Mouse (Mus musculus) G1E (cell line): ENCODE data around the gene Acad12. TPM values are rescaled to one million over a fixed set of nuclear protein-coding genes. Genes with fewer than 3 reads are reported as not detected.

Experiments
- ATAC-seq: 2 replicates; pipeline ENCODE4 v1.8.0; 2016; ENCODE audit warnings: mild to moderate bottlenecking; ENCODE audit not compliant: insufficient number of reproducible peaks, poor library complexity, low FRiP score, severe bottlenecking; ENCODE audit errors: extremely low read depth
- DNase-seq: peaks from one replicate; pipeline ENCODE4 v3.0.0; 2012; ENCODE audit warnings: low spot score
- H3K27me3 ChIP-seq: 2 replicates; pipeline ENCODE4 v1.6.1; 2012; ENCODE audit warnings: mild to moderate bottlenecking, low read length, inconsistent platforms; ENCODE audit not compliant: insufficient read depth
- H3K36me3 ChIP-seq: replicated peaks from 2 replicates; pipeline ENCODE3; 2012; ENCODE audit warnings: mild to moderate bottlenecking, inconsistent platforms
- H3K4me1 ChIP-seq: 2 replicates; pipeline ENCODE4 v1.6.1; 2012; ENCODE audit warnings: low read depth, low read length, inconsistent platforms, mixed read lengths; ENCODE audit not compliant: insufficient read depth
- H3K4me3 ChIP-seq: 2 replicates; pipeline ENCODE4 v1.5.1; 2012; ENCODE audit warnings: low read depth, mild to moderate bottlenecking, inconsistent platforms, low read length, moderate library complexity, mixed read lengths
- H3K9me3 ChIP-seq: replicated peaks from 2 replicates; pipeline ENCODE4 v1.6.1; 2012; ENCODE audit warnings: inconsistent platforms
- CTCF ChIP-seq: IDR thresholded peaks from 2 replicates; pipeline ENCODE4 v1.5.1; 2012; ENCODE audit warnings: low read depth, low read length, inconsistent platforms, mixed read lengths
- GATA1 ChIP-seq: IDR thresholded peaks from 2 replicates; pipeline ENCODE4 v1.6.1; 2012; ENCODE audit warnings: borderline replicate concordance, low read length, inconsistent platforms, mixed read lengths
- GATA2 ChIP-seq: IDR thresholded peaks from 2 replicates; pipeline ENCODE4 v1.6.1; 2012; ENCODE audit warnings: low read depth, low read length, inconsistent platforms, borderline replicate concordance
- POLR2AphosphoS5 ChIP-seq: IDR thresholded peaks from 2 replicates; pipeline ENCODE4 v1.6.1; 2012; ENCODE audit warnings: low read depth, low read length, inconsistent platforms; ENCODE audit not compliant: insufficient replicate concordance
- TAL1 ChIP-seq: conservative IDR thresholded peaks from 2 replicates; pipeline ENCODE4 v1.6.1; 2012; ENCODE audit warnings: low read depth, low read length, inconsistent platforms, mixed read lengths
- polyA plus RNA-seq: library from polyadenylated mRNA; stranded (reverse); fragments of >175 nt; gene quantifications from 2 replicates; pipeline ENCODE4 v1.2.3, GENCODE M21; 2012
- total RNA-seq, 2 experiments: library from RNA; stranded (forward) in 1 of 2; stranded (reverse) in 1 of 2; fragments of 200-1000 nt in 1 of 2; fragments of >200 nt in 1 of 2; fragmentation: Nextera tagmentation in 1 of 2; gene quantifications; 2 replicates each; pipeline ENCODE4 v1.2.3; 2014 to 2017

Gene Acad12
- total and polyA plus RNA-seq, 3 experiments: 1.2 to 4.9 (median 4.3) TPM

DNA sequence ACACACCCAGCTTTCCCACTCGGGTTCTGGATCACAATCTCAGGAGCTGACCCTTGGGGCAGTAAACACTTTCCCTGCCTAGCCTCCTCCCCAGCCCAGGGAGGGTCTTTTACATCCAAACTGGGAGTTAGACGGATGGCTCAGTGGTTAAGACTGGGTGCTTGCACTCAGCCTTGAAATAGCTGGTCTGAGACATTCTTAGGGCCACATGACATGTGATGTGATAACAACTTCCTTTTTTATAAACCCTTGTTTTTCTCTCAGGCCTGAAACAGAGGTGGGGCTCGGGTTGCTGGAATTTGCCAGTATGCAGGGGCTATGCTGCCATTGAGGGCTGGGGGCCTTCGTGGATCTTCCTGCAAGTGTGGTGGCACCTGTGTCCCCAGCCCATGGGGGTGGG lies 21.4 kb downstream of the Acad12 start:
- no peaks in the 10 kb centered on the region for H3K9me3 ChIP-seq
- peaks cover 44% of the 10 kb centered on the region for H3K27me3 ChIP-seq
- ATAC-seq: no peak
- TF ChIP-seq CTCF (no peak), GATA2 (no peak), GATA1 (no peak), TAL1 (no peak), POLR2AphosphoS5 (no peak)
- DNase-seq: no peak
- H3K36me3 ChIP-seq: no peaks in the 10 kb centered on the region
- H3K4me3 ChIP-seq: no peak overlapping the region
- peaks cover 47% of the 10 kb centered on the region for H3K4me1 ChIP-seq

DNA sequence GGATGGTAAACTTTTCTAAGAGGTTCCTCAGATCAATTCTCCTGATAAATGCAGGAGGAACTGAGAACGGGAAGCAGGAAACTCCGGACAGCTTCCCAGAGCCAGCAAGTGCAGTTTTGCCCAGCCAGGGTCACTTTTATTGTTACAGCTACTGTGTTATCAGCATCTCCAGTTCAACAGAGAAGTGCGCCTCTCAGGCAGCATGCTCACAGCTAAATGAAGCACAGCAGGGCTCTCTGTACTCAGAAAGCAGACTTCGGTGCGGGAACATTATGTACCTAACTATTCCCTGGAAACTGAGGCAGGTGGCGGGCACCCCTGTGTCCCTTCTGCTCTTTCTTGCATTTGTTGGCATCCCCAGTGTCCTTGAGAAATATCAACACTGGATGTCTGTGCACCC lies 22.5 kb downstream of the Acad12 start:
- Histone ChIP-seq H3K4me1 (peaks cover 50% of the 10 kb centered on the region), H3K27me3 (peaks cover 52% of the 10 kb centered on the region), H3K4me3 (no peak overlapping the region), H3K9me3 (no peaks in the 10 kb centered on the region), H3K36me3 (no peaks in the 10 kb centered on the region)
- no peak for TF ChIP-seq TAL1
- TF ChIP-seq GATA1: no peak
- no peak for TF ChIP-seq GATA2
- no peak for TF ChIP-seq POLR2AphosphoS5
- no peak for TF ChIP-seq CTCF
- no peak for ATAC-seq
- DNase-seq: no peak

DNA sequence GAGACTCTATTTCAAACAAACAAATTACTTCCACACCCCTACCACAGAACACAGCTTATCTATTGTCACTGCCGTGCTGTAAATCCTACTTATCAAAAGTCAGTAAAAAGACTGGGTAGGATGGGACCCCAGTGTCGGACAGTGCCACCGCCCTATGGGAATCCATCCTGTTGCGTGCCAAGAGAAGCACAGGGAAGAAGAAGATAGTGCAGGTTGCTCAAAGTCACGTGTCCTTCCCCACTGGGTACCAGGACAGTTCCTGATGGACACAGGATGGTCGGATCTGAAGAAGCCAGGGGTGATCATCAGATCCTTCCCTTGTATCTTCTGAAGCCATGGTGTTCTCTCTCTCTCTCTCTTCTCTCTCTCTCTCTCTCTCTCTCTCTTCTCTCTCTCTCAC lies 23.0 kb downstream of the Acad12 start:
- no peaks in the 10 kb centered on the region for H3K36me3 ChIP-seq
- H3K4me3 ChIP-seq: no peak overlapping the region
- H3K27me3 ChIP-seq: peaks cover 56% of the 10 kb centered on the region
- no peak for DNase-seq
- ATAC-seq: no peak
- TF ChIP-seq GATA1 (no peak), GATA2 (no peak), CTCF (no peak), TAL1 (no peak), POLR2AphosphoS5 (no peak)
- peaks cover 50% of the 10 kb centered on the region for H3K4me1 ChIP-seq
- no peaks in the 10 kb centered on the region for H3K9me3 ChIP-seq

DNA sequence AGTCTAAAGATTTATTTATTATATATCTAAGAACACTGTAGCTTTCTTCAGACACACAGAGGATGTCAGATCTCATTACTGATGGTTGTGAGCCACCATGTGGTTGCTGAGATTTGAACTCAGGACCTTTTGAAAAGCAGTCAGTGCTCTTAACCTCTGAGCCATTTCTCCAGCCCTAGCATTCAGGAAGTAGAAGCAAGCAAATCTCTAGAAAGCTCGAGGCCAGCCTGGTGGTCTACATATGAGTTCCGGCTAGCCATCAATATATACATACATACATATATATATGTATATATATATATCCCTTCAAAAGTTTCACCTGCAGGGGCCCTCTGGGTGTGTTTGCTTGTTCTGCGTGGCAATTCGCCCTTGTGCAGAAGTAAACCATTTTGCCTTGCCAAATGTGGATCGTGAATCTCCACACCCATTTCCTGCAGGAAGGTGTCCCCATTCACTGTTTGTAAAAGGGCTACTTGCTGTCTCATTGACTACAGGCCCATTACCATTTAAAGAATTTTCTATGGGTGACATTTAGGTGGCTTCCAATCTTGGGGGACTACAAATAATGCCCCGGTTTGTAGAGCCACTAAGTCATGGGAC lies 23.9 kb downstream of the Acad12 start:
- no peaks in the 10 kb centered on the region for H3K36me3 ChIP-seq
- H3K27me3 ChIP-seq: peaks cover 50% of the 10 kb centered on the region
- DNase-seq (no peak), ATAC-seq (no peak)
- no peak overlapping the region for H3K4me3 ChIP-seq
- H3K4me1 ChIP-seq: peaks cover 50% of the 10 kb centered on the region
- TF ChIP-seq POLR2AphosphoS5 (no peak), CTCF (no peak), GATA1 (no peak), TAL1 (no peak), GATA2 (no peak)
- H3K9me3 ChIP-seq: no peaks in the 10 kb centered on the region

DNA sequence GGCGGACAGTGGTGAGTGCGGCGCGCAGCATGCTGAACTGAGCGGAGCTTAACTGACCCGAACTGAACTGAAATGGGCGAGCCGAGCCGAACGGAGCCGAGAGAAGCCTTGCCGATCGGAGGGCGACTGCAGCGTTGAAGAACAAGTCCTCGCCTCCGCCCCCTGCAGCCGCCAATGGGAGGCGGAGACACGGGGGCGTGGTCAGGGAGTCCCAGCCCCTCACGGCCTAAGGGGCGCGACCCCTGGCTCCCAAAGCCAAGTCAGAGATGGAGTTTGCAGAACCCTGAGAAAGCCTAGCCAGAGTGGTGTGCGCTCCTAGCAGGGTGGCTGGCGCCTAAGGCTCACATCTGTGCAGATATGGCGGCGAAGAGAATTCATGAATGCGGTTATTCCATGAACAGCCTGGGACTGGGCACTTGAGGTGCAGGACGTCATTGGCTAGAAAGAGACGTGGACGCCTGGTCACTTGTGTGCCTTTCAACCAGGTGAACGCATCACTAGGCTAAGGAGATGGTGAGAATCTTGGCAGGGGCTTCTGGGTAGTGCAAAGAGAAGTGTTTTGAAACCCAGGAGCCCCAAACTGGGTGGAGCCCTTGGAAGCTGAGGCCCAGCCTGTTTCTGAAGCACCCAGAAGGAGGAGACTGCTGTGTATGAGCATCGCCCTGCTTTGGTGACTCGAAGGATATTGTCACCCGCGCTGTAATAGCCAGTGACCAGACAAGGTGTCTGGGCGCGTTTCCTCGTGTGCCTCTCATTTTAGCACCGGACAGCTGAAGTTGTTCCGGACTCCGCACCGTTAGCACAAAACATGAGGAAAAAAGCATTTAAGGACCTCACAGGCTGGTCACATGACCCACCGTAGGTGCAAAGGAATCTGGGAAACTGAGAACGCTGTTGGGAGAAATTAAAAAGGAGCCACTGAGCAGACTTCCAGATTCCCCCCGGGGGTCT lies 25.0 kb downstream of the Acad12 start, which contains the start of gene Aldh2:
Gene Aldh2, minus strand, starts transcription at position 374 of the 951 bp plus-strand sequence.
- H3K4me1 ChIP-seq: peaks cover 50% of the 10 kb centered on the region
- peak; percentile 79 for ATAC-seq

DNA sequence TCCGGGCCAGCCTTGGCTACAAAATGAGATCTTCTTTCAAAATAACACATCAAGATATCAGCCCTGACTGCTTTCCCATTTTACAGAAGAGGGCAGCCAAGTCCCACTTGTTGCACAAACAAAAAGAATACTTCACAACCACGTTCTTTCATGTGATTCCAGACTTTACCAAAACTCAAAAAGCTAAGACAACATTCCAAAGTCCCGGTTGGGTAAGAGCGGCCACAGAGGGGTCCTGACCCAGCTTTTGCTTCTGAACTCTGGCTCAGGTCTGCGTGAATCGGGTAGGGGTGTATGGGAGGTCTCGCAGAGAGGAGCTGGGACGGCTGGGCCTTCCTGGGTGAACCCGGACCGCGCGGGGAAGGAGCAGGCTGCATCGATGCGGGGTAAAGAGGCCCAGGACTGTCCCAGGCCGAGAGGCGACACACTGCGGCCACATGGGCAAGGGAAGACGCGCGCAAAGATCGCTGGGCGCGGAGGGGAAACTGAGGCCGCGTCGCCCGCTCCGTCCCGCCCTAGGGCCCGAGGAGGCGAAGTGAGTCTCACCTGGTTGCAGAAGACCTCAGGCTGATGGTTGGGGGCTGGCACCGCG lies 25.8 kb downstream of the Acad12 start:
- no peak for DNase-seq
- H3K4me1 ChIP-seq: peaks cover 47% of the 10 kb centered on the region
- TF ChIP-seq POLR2AphosphoS5 (no peak), GATA1 (no peak), GATA2 (no peak), CTCF (no peak)

More for the DNA sequence above, 25.0 kb downstream of the Acad12 start, which contains the start of gene Aldh2:
- Histone ChIP-seq H3K9me3 (no peaks in the 10 kb centered on the region), H3K36me3 (no peaks in the 10 kb centered on the region), H3K4me3 (peak within 1 kb of the TSS; percentile 72), H3K27me3 (peaks cover 43% of the 10 kb centered on the region)
- DNase-seq: peak; percentile 83
- no peak for TF ChIP-seq POLR2AphosphoS5
- TF ChIP-seq TAL1: no peak
- no peak for TF ChIP-seq GATA2
- TF ChIP-seq GATA1: no peak
- no peak for TF ChIP-seq CTCF

More for the DNA sequence above, 25.8 kb downstream of the Acad12 start:
- Histone ChIP-seq H3K27me3 (peaks cover 39% of the 10 kb centered on the region), H3K9me3 (no peaks in the 10 kb centered on the region), H3K4me3 (peak overlapping the region; percentile 72), H3K36me3 (no peaks in the 10 kb centered on the region)
- no peak for ATAC-seq
